1 mouse cellular context compared by ENCODE assay signal in genomic region chr3:55065738-55066665, GRCm38 (mm10).
TF ChIP-seq lines count a peak whose summit lies in the region.

No protein-coding gene starts in this region.

TF ChIP-seq in MEL, 35 proteins besides CTCF, POLR2A, EP300 and RAD21:
- TF ChIP-seq E2F4 (IDR thresholded peaks at IDR 0.05; ENCODE audit: borderline replicate concordance, low read depth, low read length) = no peak
- TF ChIP-seq ZNF384 (IDR thresholded peaks at IDR 0.05; ENCODE audit: low read depth, low read length) = no peak
- TF ChIP-seq NRF1 (IDR thresholded peaks at IDR 0.05; ENCODE audit: insufficient read depth, low read depth, low read length, poor library complexity, severe bottlenecking) = no peak
- TF ChIP-seq MYB (IDR thresholded peaks at IDR 0.05; ENCODE audit: low read depth, low read length) = no peak
- no peak for TF ChIP-seq USF1 (IDR thresholded peaks at IDR 0.05; ENCODE audit: low read depth, low read length)
- TF ChIP-seq KAT2A (conservative IDR thresholded peaks at IDR 0.05; ENCODE audit: low read depth, low read length) = no peak
- no peak for TF ChIP-seq MXI1 (IDR thresholded peaks at IDR 0.05; ENCODE audit: low read depth, low read length)
- TF ChIP-seq HCFC1 (IDR thresholded peaks at IDR 0.05; ENCODE audit: low read depth, low read length) = no peak
- TF ChIP-seq RCOR1 (IDR thresholded peaks at IDR 0.05; ENCODE audit: low read depth, low read length) = peak; percentile 51; the same call in 1 of the 2 replicates
- no peak for TF ChIP-seq UBTF (IDR thresholded peaks at IDR 0.05; ENCODE audit: borderline replicate concordance, insufficient read depth, low read depth, low read length)
- no peak for TF ChIP-seq ELF1 (IDR thresholded peaks at IDR 0.05; ENCODE audit: low read depth, low read length)
- peak; percentile 45; the same call in 1 of the 2 replicates for TF ChIP-seq GATA1 (IDR thresholded peaks at IDR 0.05; ENCODE audit: low read depth, low read length)
- no peak for TF ChIP-seq NELFE (IDR thresholded peaks at IDR 0.05; ENCODE audit: low read depth, low read length)
- TF ChIP-seq MAFK (IDR thresholded peaks at IDR 0.05; ENCODE audit: borderline replicate concordance, low read depth, low read length) = no peak
- no peak for TF ChIP-seq CHD2 (IDR thresholded peaks at IDR 0.05; ENCODE audit: low read length)
- TF ChIP-seq SIN3A (IDR thresholded peaks at IDR 0.05; ENCODE audit: low read length) = no peak
- no peak for TF ChIP-seq USF2 (IDR thresholded peaks at IDR 0.05; ENCODE audit: borderline replicate concordance in 1 of 2, insufficient read depth in 1 of 2, low read depth in 1 of 2, low read length in 2 of 2)
- TF ChIP-seq ZKSCAN1 (IDR thresholded peaks at IDR 0.05; ENCODE audit: low read depth, low read length) = no peak
- no peak for TF ChIP-seq MAX (IDR thresholded peaks at IDR 0.05; ENCODE audit: low read length)
- TF ChIP-seq MYC (IDR thresholded peaks at IDR 0.05; ENCODE audit: low read depth, low read length) = no peak
- TF ChIP-seq TCF12 (IDR thresholded peaks at IDR 0.05; ENCODE audit: low read depth, low read length) = peak; percentile 67; the same call in 1 of the 2 replicates
- TF ChIP-seq POLR2AphosphoS5 (IDR thresholded peaks at IDR 0.05; ENCODE audit: borderline replicate concordance, low read depth, low read length) = no peak
